Mouse (Mus musculus) right cerebral cortex, postnatal 14 days (tissue): ENCODE data around the gene Ankrd24.
"Not testable (repeated sequence)": the region's sequence is repeated elsewhere in the genome, so short reads cannot be mapped to it uniquely, and the experiment has no call there.

Experiments
- DNase-seq: peaks from one replicate; pipeline ENCODE4 v3.0.0; 2022

Gene Ankrd24

GRCm38 (mm10) chr10:81605974-81606751 lies 22.2 kb upstream of the Ankrd24 start, which contains the start of gene BC025920:
Gene BC025920 (plus strand): TSS chr10:81606270.
- peak; percentile 89 for DNase-seq

GRCm38 (mm10) chr10:81608308-81608707 lies 20.0 kb upstream of the Ankrd24 start:
- no peak for DNase-seq

- no peak for DNase-seq
Observed at GRCm38 (mm10) chr10:81612779-81613178, 15.6 kb upstream of the Ankrd24 start.

GRCm38 (mm10) chr10:81615486-81615885 lies 12.9 kb upstream of the Ankrd24 start:
- DNase-seq: no peak

GRCm38 (mm10) chr10:81619976-81620375 lies 8.4 kb upstream of the Ankrd24 start:
- DNase-seq: no peak

GRCm38 (mm10) chr10:81620786-81621185 lies 7.6 kb upstream of the Ankrd24 start:
- no peak for DNase-seq

- no peak for DNase-seq
Observed at GRCm38 (mm10) chr10:81623441-81623840, 4.9 kb upstream of the Ankrd24 start.

GRCm38 (mm10) chr10:81626101-81626993 lies 2.0 kb upstream of the Ankrd24 start:
- DNase-seq: no peak

- peak; percentile 90 for DNase-seq
Observed at GRCm38 (mm10) chr10:81626994-81627835, 1.1 kb upstream of the Ankrd24 start, which contains the start of gene Sirt6. Gene Sirt6 (minus strand): TSS chr10:81627797.

GRCm38 (mm10) chr10:81627836-81628220 lies 512 bp upstream of the Ankrd24 start:
- no peak for DNase-seq

GRCm38 (mm10) chr10:81633253-81634099 lies 5.1 kb downstream of the Ankrd24 start:
- DNase-seq: peak; percentile 82

- no peak for DNase-seq
Observed at GRCm38 (mm10) chr10:81636338-81636737, 8.0 kb downstream of the Ankrd24 start.

- no peak for DNase-seq
Observed at GRCm38 (mm10) chr10:81638101-81638500, 9.8 kb downstream of the Ankrd24 start.

- DNase-seq: not testable (repeated sequence)
Observed at GRCm38 (mm10) chr10:81640825-81641224, 12.5 kb downstream of the Ankrd24 start.

- no peak for DNase-seq
Observed at GRCm38 (mm10) chr10:81641566-81641965, 13.2 kb downstream of the Ankrd24 start.

GRCm38 (mm10) chr10:81641978-81642647 lies 13.8 kb downstream of the Ankrd24 start:
- DNase-seq: no peak

- no peak for DNase-seq
Observed at GRCm38 (mm10) chr10:81642648-81643448, 14.5 kb downstream of the Ankrd24 start.

GRCm38 (mm10) chr10:81643449-81644055 lies 15.2 kb downstream of the Ankrd24 start:
- DNase-seq: peak; percentile 96

GRCm38 (mm10) chr10:81644162-81644561 lies 15.8 kb downstream of the Ankrd24 start:
- DNase-seq: no peak

GRCm38 (mm10) chr10:81644716-81645115 lies 16.4 kb downstream of the Ankrd24 start:
- no peak for DNase-seq
